Mouse (Mus musculus) mesoderm, embryonic 11.5 days (tissue): ENCODE measurements around the gene Lrrc8d.
"Not testable (repeated sequence)": the region's sequence is repeated elsewhere in the genome, so short reads cannot be mapped to it uniquely, and the experiment has no call there.

Experiments used
- DNase-seq: peaks from one replicate; pipeline ENCODE4 v3.0.0-alpha.2; 2012; ENCODE audit warnings: low read depth, low spot score

Gene Lrrc8d

GRCm38 (mm10) chr5:105857486-105857885, 157.7 kb downstream of the Lrrc8d start:
- no peak for DNase-seq

- DNase-seq = no peak
Observed at GRCm38 (mm10) chr5:105858754-105859694, 159.3 kb downstream of the Lrrc8d start.

- no peak for DNase-seq
Observed at GRCm38 (mm10) chr5:105859716-105860460, 160.1 kb downstream of the Lrrc8d start.

GRCm38 (mm10) chr5:105860461-105860835, 160.7 kb downstream of the Lrrc8d start:
- DNase-seq = no peak

GRCm38 (mm10) chr5:105861616-105862015, 161.8 kb downstream of the Lrrc8d start:
- DNase-seq = no peak

GRCm38 (mm10) chr5:105865110-105865628, 165.4 kb downstream of the Lrrc8d start:
- not testable (repeated sequence) for DNase-seq

GRCm38 (mm10) chr5:105867427-105867826, 167.7 kb downstream of the Lrrc8d start:
- DNase-seq = no peak

- peak; percentile 30 for DNase-seq
Observed at GRCm38 (mm10) chr5:105867841-105868447, 168.2 kb downstream of the Lrrc8d start.

- DNase-seq = peak; percentile 83
Observed at GRCm38 (mm10) chr5:105868593-105868992, 168.8 kb downstream of the Lrrc8d start.

GRCm38 (mm10) chr5:105869739-105870138, 170.0 kb downstream of the Lrrc8d start:
- DNase-seq = no peak

GRCm38 (mm10) chr5:105871140-105871539, 171.4 kb downstream of the Lrrc8d start:
- no peak for DNase-seq

GRCm38 (mm10) chr5:105872176-105872575, 172.4 kb downstream of the Lrrc8d start:
- DNase-seq = no peak

- DNase-seq = no peak
Observed at GRCm38 (mm10) chr5:105872916-105873315, 173.1 kb downstream of the Lrrc8d start.

- no peak for DNase-seq
Observed at GRCm38 (mm10) chr5:105873774-105874173, 174.0 kb downstream of the Lrrc8d start.

- DNase-seq = no peak
Observed at GRCm38 (mm10) chr5:105874476-105874875, 174.7 kb downstream of the Lrrc8d start.

- peak; percentile 94 for DNase-seq
Observed at GRCm38 (mm10) chr5:105876068-105876924, 176.5 kb downstream of the Lrrc8d start, which contains the start of gene Zfp326. Gene Zfp326, plus strand, starts transcription at chr5:105876565.

GRCm38 (mm10) chr5:105876925-105877774, 177.4 kb downstream of the Lrrc8d start:
- peak; percentile 17 for DNase-seq
